Mouse (Mus musculus): ENCODE measurements around the gene Gm42372. TPM values are rescaled to one million over a fixed set of nuclear protein-coding genes. Genes with fewer than 3 reads are reported as not detected.
"Not testable (repeated sequence)": the region's sequence is repeated elsewhere in the genome, so short reads cannot be mapped to it uniquely, and the experiment has no call there.

Gene Gm42372
- under 1 TPM in 1 of 2 experiments, not detected in 1; 0.10 TPM for total RNA-seq (2021)

DNA sequence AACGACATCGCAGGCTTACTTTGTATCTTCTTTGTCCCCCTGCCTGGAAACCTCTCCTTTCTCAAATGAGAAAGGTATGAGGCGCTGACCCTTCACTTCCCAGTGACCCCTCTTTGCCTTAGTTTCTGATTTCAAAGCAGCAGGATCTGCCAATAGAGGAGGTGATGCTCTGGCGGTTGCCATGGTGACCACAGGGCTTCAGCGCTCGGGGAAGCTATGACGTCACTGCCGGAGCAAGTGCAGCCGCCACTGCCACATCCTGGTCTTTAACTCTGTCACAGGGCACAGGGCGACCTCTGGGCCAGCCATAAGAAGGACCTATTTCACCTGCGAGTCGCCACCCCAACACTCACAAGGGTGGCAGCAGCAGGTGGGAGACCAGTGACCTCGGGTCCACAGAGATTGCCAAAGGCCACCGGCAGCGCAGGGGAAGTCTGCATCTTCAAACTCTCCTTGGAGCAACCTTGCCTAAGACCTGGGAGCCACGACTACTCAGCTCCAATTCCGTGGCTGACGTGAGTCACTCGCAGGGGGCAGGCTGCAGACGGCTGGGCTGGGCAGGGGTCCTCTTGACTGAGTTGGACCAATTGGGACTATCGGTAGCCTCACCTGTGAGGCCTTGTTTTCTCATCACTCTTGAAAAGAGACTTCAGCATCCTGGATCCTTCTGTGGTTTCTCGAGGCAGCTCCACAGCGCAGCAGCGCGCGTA is at the start of gene Gm42372:
Gene Gm42372 (plus strand): TSS at position 228 of the 710 bp plus-strand sequence.
- peak in 1 of 2 experiments; percentile 50 for DNase-seq
- intact Hi-C loops (cut with DNase I), result no loop called here

DNA sequence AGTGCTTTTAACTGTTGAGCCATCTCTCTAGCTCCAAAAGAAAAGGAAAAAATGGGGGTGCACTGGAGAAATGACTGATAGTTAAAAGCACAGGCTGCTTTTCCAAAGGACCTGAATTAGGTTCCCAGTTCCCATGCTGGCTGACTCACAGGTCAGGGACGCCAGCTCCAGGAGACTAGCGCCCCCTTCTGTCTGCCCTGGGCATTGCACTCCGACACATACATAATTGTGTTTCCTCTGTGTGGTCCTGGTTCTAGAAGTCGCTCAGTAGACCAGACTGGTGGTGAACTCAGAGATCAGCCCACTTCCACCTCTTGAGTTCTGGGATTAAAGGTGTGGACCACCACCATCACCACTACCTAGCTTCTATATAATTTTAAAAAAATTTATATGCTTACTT is 45.6 kb upstream of the Gm42372 start:
- intact Hi-C loops (cut with DNase I), result no loop called here
- DNase-seq, result no peak

DNA sequence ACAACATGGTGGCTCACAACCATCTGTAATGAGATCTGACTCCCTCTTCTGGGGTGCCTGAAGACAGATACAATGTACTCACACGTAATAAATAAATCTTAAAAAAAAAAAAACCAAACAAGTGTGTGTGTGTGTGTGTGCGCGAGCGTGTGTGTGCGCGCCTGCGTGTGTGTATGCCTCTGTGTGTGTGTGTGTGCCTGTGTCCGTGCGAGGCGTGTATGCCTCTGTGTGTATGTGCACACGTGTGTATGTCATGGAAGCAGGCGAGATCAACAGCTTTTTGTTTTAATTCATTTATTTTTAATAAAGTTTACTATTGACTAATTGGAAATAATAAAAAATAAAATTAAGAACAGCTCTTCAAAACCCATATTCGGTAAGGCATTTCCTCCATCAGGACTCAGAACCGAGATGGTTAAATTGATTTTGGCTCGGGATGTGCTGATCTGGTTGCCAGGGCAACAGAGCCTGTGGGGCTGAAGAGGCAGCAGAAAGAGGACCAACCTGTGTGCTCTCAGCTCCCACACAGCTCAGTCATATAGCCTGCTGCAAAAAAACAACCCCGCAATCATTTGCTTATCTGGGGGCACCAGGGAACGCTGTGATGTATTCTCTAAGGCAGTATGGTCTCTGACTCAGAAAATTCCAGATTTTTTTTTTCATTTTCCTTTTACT is 44.6 kb upstream of the Gm42372 start:
- intact Hi-C loops (cut with DNase I), result no loop called here
- DNase-seq, result peak in 1 of 2 experiments; percentile 24

DNA sequence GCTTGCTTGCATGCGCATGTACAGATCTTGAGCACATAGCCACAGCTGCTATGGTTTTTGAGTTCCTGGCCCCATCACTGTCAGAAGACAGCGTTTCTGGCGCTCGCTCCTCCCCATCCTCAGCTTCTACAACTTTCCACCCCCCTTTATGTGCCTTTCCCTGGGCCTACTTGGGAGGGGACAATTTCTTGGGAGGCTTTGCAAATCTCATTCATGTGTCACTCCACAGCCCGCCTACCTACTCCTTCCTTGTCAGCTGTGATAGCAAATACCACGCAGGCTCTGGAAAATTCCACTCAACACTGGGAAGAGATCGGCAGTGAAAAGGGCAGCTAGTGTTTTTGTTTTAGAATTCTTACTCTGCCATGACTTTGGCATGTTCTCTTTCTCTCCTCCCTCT is 42.6 kb upstream of the Gm42372 start:
- intact Hi-C loops (cut with DNase I), result no loop called here
- peak; percentile 35 to 38 for DNase-seq

DNA sequence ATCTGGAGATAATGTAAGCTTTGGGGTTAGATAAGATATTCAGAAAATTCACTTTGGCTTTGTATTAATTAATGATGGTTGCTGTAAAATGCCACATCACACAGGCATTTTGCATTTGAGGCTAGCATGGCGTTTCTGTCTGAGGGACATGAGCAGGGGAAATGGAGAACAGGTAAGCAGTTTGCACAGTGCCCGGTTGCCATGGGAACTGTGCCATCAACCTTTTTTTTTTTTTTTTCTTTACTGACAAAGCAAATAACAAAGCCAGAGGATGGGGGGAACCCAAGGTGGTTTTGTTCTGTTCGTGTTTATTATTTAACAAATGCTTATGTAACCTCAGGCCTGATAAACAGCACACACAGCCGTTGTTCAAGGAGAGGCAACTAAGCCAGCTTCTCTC is 40.0 kb upstream of the Gm42372 start:
- intact Hi-C loops (cut with DNase I), result no loop called here
- DNase-seq, result no peak

DNA sequence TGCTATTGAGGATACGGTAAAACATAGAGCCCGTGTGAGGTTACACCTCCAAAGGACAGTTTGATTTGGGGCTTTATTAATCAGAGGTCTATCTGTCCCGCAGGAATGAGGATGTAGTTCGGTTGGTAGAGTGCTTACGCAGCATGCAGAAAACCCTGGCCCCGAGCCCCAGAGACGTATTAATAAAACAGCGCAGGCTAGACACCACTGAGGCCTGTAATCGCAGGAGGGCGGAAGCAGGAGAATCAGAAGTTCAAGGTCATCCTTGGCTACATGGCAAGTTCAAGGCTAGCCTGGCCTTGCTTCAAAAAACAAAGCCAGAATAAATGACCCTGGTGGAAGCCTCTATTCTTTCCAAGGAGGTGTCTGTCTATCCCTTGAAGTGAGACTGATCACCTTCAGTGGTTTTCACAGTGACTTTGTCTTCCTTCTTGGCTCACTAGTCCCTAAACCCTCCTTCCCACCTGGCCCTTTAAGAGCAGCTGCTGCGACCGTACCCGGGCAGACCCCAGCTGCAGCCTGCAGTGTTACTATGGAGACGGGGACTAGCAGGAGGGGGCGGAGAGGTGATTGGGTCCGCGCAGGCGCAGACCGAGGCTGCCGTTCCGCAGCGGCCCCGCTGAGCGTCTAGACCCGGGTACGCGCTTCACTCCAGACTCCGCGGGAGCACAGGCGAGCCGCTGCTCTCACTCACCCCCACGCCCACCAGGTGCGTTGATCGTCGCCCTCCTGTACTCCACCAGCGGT is 38.7 kb upstream of the Gm42372 start, which contains the start of gene Pnmal2:
Gene Pnmal2 (plus strand): TSS at position 622 of the 747 bp plus-strand sequence.
- intact Hi-C loops (cut with DNase I), result no loop called here
- peak; percentile 84 to 86 for DNase-seq

DNA sequence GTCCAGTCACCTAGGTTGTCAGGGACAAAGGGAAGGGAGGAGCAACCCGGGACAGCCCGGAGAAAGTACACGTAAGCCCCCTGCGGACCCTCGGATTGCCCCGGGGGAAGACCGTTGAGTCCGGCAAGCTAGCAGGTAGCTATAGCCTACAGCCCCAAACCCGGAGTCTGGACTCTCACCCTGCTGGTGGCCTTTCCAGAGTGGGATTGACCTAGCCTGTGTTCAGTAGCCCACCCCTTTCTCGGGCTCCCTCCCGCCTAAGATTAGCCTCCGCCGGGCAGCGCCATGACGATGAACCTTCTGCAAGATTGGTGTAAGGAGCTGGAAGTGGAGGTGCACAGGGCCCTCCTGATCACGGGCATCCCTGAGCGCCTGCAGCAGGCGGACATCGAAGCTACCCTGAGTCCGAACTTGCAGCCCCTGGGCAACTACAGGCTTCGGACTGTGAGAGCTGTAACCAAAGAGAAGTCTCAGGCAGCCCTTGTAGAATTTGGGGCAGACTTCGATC is 38.0 kb upstream of the Gm42372 start:
- intact Hi-C loops (cut with DNase I), result no loop called here
- DNase-seq, result no peak

DNA sequence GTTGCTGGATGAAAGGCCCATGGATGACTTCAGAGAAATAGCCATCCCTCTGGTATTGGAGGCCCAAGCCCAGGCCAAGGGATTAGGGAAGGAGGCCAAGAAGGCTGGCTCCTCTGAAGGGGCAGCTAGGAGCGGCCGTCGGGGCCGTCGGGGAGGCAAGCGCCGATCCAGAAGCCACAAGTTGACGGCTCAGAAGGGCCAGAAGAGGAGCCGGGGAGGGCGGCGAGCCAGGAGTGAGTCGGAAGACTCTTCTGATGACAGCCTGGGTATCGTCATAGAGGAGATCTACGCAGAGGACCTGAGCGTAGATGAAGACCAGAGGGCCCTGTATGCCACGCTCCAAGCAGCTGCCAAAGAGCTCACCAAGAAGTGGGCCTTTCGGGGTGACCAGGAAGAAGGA is 37.5 kb upstream of the Gm42372 start:
- intact Hi-C loops (cut with DNase I), result no loop called here
- peak in 1 of 2 experiments; percentile 36 for DNase-seq

DNA sequence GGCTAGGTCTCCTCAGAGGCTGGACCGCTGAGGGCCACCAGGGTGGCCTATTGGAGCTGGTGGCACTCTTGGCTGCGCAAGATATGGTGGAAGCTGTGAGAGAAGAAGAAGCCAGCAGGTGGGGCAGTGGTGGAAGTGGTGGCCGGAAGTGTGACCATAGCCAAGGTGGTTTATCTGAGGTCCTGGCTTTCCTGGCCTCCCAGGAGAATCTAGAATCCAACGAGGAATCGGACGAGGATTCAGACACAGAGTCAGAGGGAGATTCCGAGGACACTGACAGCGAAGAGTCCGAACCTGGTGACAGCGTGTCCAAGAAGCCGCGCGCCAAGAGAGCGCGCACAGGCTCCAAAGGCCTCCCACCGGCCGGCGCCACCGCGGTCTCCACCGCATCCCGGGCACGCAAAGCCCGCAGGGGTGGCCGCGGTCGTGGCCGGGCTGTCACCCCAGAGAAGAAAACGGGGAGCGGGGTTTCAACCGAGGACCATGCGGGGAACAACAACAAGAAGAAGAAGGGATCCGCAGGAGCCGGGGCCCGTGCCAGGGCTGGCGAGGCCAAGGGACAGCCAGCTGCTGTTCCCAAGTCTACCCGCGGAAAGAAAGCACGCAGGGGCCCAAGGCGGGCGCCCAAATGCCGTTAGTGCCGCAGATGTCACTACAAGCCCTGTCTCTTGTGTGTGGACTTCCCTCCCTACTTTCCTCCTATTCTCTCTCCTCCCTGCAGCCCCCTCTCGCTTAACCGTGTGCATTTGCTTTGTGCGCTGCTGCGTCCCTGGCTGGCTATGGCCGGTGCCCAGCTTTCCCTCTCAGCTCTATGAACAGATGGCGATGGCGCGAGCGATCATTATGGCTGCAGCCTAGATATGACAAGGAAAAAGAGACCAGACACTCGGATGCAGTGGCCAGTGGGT is 36.2 kb upstream of the Gm42372 start:
- intact Hi-C loops (cut with DNase I), result no loop called here
- DNase-seq, result peak; percentile 42 to 54

DNA sequence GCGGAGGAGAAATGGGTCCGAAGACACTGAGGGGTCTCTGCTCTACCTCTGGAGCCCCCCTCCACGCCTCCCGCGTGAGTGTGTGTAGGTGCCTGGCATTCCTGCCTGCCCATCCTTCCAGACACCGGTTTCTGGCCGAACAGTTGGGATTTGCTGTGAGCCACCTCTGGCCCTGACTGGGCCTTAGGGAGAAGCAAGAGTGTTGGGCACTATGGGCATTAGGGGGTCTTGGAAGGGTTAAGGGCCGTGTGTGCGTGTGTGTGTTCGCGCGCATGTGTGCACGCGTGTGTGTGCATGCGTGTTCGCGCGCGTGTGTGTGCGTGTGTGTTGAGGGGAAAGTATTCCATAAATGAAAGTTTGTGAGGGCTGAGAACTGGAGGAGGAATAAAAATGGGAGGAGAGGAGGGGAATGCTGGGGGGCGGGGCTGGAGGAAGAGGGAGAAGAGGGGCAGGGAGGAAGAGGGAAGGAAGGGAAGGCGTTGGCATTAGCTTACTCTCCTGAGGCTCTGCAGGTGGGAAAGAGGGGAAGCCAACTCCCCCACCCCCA is 35.5 kb upstream of the Gm42372 start:
- intact Hi-C loops (cut with DNase I), result no loop called here
- peak; percentile 35 to 38 for DNase-seq

DNA sequence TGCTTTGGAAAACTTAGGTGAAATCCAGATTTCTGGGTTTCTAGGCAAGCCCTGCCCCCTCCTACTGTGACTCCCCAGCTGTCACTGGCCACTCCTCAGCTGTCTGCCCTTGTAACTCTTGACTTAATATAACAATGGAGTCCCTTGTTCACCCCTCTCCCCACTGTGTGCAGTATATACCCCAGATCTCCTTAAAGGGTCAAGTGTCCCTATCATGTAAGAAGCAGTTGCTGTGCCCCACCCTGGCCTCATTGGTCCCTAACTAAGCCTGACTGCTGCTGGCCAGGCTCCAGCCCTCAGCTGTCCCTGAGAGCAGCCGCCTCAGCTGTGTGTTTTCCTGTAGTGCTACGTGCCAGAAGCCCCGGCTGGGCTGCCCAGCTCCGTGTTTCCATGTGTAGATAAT is 34.9 kb upstream of the Gm42372 start:
- DNase-seq, result peak; percentile 73 to 75
- intact Hi-C loops (cut with DNase I), result no loop called here

DNA sequence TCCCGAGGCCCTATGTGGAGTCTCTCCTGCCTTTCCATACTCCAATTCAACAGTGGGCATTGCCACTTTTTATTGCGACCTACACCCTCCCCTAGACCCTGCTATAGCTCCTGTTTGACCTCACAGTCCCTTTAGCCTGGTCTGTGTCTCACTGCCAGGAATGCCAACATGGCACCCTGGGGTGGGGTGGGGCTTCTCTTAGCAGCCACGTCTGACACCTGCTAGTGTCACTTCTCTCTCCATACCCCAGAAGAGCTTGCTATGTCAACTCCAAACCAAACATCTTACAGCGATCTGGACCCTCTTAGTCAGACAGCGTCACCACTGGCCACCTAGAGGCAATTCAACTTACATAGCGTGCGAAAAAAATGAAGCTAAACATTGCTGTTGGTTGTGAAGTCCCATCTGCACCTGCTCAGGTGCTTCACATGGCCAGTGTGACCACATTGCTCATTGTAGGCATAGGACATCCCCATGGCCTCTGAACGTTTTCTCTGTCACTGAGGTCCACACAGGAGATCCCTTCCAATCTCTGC is 33.9 kb upstream of the Gm42372 start:
- no peak for DNase-seq
- intact Hi-C loops (cut with DNase I), result no loop called here

DNA sequence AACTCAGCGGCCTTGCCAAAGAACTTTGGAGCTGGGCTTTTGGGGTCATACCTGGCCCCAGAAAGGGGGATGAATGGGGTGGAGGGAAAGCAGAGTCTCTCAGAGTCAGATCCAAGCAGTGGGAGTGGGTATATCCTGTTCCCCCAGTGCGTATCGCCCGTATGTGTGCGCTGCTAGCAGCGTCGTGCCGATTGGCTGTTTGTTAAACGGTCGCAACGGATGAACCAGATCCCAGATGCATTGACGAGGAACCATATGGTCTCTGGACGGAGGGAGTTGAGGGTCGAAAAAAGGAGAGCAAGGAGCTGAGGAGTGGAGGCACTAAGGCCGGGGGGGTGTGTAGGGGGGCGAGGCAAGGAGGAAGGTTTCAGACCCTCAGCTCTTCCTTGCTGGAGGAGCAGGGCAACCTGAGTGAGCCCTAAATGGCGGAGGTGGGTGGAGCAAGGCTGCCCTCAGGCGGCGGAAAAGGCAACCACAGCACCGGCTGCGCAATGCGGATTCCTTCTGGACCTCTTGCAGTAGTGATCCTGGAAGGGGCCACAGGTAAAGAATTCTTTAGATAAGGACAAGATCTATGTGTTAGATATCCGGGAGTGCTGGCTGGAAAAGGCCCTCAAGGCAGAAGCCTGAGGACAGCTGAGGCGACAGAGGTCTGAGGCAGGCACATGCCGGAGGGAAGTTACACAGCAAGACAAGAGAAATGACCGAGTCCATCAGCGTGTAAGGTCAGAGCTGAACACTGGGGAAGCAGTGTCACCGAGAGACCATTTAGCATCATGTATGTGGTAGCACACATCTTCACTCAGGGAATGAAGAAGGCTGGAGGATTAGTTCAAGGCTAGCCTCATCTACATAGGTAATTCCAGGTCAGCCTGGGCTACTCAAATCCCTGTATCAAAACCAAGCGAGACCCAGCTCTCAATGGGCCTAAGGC is 32.7 kb upstream of the Gm42372 start:
- DNase-seq, result peak; percentile 82 to 85
- intact Hi-C loops (cut with DNase I), result loop anchor here (1.0 to 2.0 kb wide), 2 partner anchors 18 to 49 kb away; no protein-coding TSS in a partner anchor

DNA sequence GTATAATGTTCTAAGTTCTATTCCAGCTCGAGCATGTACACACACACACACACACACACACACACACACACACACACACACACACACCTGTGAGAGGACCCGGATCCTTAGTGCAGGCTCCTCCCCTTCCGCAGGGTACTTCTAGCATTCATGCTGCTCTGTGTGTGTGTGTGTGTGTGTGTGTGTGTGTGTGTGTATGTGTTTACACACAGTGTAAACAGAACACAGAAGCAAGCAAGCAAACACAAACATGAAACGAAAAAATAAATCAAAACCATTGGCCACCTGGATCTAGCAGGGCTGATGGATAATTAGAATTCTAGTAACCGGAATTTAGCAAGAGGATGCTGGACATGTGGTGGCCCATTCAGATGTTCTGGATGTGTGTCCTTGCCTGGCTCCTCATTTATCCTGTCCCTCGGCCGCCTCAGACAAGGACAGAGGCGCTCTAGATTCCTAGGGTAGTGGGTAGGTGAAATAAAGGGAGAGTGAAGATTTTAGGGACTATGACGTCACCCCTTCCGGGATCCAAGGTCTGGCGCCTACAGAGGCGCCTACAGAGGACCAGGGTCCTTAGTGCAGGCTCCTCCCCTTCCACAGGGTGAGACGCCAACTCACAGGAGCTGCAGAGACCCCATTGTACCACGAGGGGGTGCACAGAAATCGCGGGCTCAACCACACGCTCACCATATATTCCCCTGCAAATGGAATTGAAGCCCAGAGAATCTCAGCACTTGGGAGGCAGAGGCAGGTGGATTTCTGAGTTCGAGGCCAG is 31.8 kb upstream of the Gm42372 start:
- intact Hi-C loops (cut with DNase I), result loop anchor here (1.0 to 2.0 kb wide), 4 partner anchors 19 to 115 kb away; no protein-coding TSS in a partner anchor
- DNase-seq, result peak; percentile 85 to 90

DNA sequence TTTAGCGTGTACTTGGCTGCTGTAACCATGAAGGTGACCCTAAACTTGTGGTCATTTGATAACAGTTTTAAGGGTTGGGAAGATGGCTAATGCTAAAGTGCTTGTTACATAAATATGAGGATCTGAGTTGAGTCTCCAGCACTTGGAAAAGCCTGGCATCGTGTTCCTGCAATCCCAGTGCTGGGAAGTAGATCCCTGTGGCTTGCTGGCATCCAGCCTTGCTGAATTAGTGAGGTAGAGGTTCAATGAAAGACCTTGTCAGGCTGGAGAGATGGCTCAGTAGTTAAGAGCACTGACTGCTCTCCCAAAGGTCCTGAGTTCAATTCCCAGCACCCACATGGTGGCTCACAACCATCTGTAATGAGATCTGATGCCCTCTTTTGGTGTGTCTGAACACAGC is 29.1 kb upstream of the Gm42372 start:
- intact Hi-C loops (cut with DNase I); DNase-seq: not testable (repeated sequence)

DNA sequence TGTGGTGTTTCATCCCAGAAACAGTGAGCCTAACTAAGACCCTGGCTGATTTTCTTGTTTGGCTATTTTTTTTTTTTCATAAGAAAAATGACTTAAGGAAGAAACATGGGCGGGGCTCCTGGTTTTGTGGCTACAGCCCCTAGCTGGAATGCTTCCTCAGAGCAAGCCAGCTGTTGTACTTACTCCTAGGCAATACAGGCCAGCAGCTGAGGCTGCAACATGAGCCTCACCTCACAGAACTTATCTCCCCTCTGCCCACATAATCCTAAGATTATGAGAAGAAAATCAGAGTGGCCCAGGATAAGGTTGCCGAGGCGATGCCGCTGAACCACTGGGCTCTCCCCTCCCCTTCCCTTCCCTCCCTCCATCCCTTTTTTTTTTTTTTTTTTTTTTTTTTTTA is 27.2 kb upstream of the Gm42372 start:
- DNase-seq, result no peak
- intact Hi-C loops (cut with DNase I), result no loop called here

DNA sequence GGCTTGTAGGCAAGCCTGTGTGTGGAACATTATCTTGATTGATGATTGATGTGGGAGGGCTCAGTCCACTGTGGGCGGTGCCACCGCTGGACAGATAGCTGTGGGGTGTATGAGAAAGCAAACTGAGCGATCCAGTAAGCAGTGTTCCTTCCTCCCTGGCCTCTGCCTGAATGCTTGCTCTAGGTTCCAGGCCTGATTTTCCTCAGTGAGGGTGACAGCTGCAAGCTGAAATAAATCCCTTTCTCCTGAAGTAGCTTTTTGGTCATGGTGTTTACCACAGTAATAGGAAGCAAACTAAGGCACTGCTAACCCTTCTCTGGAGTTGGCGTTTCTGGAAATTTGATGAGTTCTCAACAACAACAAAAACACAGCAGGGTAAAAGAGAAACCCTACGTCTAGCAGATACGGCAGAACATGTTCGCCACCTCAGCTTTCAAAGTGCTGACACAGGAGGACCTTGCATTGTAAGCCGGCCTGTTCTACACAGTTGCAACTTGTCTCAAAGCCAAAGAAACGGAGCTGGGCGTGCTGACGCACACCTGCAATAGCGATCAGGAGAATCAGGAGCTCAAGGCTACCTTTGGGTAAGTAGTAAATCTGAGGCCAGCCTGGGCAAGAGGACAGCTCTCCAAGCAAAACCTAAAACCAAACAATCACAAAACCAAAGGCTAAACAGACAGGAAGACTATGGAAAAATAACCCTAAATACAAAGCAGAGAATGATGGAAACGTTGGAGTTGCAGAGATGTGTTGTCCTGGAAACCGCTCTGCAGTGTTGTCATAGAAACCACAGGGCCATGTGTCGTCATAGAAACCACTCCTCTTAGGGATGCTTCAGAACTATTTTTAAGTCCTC is 26.2 kb upstream of the Gm42372 start:
- intact Hi-C loops (cut with DNase I), result no loop called here
- no peak for DNase-seq

Measured in heart, postnatal 10 days (tissue).